Mouse (Mus musculus): ENCODE results near the gene Aldh3a1.

Aldh3a1 gene

GRCm38 (mm10) chr11:61197935-61198334, 9.4 kb upstream of the Aldh3a1 start:
- DNase-seq: no peak

DNA sequence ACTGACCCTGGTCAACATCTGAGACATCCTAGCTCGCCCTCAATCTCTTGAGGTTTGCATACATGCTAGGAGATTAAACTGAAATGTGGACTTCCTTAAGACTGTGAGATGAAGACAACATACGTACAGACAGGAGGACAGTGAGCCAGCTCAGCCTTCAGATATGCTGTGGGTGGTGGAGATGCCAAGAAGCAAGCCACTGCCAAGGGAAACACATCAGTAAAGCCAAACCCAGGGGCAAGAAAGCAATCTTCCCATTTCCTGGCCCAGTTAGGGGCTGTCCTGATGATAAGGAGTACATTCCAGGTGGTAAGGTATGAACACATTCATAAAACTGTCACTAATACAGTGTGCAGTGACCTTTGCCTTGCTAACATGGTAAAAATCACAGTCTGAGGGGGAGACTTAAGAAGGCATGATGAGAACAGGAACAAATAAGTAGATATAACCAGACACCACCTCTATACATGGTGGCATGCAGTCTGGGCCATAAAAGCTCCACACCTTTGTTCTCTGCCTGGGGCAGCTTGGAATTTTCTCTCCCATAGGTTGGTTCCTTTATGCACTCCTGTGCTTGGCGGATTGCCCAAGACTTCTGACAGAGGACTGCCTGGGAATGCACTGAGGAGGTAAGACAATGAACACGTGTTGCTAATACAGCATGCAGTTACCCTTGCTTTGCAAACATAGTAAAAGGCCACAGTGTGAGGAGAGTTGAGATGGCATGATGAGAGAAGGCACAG, 7.5 kb upstream of the Aldh3a1 start:
- DNase-seq: no peak

DNA sequence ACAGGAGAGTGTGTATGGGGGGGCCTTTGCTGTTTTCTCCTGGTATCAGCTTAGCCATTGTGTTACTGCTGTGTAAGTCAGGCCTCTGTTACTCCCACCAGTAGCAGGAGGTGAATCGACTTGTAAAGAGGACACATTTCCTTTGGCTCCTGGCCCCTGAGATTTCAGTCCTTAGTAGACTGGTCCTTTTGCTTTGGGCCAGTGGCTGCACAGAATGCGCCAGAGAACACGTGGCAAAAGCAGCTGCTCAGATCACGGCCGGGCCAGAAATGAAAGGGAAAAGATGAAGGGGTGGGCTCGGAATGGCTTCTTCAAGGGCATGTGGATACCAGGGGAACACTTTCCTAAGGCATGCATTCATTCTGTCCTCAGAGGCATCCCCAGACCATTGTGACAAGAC, 5.2 kb upstream of the Aldh3a1 start:
- no peak for DNase-seq

- no peak for DNase-seq
These were observed 4.5 kb upstream of the Aldh3a1 start for GRCm38 (mm10) chr11:61202810-61203209.

DNA sequence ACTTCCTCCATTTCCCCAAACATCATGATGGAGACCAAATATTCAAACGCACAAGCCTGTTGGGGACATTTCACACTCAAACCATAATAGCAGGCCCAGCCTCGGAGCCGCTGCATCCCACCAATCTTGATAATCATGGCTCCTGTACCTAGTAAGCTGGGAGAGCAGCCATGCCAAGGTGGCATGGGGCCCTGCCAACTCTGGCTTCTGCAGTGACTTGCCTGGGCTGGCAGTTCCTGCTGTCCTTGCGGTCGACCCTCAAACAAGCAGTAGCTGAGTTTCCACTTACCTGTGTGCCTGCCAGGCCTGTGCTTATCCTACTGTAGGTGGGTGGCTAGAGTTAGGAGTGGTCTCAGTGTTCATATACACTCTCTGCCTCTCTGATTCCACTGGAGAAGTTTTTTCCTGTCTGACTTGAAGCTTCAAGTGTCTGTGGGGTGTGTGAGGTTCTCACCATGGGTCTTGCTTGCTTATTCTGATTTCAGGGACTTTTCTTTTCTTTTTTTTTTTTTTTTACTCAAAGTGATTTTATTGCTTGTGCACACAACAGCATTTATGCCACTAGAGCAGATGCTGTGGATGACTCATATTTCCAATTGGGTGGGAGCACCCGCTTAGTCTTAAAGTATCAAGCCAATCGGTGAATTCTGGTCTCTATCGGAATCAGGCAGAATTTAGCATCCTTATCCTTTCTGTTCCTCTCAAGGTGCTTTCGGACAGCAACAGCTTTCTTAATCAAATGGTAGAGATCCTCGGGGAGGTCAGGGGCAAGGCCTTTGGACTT, 2.0 kb upstream of the Aldh3a1 start:
- DNase-seq: no peak

- no peak for DNase-seq
These were observed 1.2 kb upstream of the Aldh3a1 start for GRCm38 (mm10) chr11:61206136-61206535.

GRCm38 (mm10) chr11:61208316-61208715, 979 bp downstream of the Aldh3a1 start:
- DNase-seq: no peak

DNA sequence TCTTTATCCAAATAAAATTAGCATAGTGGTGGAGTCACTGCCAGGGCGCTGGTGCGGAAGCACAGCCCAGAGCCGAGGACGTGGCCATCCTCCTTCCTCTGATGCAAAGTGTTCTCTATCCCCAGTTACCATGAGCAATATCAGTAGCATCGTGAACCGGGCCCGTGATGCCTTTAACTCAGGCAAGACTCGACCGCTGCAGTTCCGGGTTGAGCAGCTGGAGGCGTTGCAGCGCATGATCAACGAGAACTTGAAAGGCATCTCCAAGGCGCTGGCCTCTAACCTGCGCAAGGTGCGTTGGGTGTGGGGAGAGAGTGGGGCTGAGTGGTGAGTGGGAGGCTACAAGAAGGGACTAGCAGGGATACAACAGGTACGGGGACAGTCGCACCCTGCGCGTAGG, 4.8 kb downstream of the Aldh3a1 start:
- no peak for DNase-seq

- no peak for DNase-seq
These were observed 8.6 kb downstream of the Aldh3a1 start for GRCm38 (mm10) chr11:61215936-61216335.

DNA sequence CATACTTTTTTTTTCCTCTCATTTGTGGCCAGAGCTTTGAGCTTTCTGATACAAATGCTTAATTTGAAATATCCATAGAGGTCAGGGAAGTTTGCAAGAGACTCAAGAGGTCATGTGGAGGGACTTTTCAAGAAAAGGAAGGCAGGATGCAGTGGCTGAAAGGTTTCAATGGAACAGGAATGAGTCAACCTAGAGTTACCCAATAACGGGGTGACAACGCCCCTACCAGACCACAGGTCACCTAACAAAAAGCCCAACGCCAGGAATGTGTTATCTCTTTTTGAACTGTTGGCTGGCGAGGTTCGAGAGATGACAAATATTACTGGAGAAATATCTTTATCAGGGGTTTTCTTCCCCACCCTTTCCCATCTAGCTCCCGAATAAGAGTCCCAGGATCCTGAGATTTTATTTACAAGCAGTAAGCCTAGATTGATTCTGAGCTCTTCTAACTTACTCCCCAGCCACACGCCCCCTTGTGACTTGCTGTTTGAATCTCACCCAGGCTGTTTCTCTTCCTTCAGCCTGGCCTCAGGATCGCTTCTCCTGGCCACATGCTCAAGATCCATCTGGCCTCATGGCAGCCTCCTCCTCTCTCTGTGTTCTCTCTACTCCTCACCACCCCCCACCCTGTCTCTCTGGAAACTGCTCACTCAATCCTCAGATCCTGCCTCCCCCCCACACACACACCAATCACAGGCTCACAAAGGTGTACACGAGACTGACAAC, 13.0 kb downstream of the Aldh3a1 start:
- peak; percentile 75 for DNase-seq

DNA sequence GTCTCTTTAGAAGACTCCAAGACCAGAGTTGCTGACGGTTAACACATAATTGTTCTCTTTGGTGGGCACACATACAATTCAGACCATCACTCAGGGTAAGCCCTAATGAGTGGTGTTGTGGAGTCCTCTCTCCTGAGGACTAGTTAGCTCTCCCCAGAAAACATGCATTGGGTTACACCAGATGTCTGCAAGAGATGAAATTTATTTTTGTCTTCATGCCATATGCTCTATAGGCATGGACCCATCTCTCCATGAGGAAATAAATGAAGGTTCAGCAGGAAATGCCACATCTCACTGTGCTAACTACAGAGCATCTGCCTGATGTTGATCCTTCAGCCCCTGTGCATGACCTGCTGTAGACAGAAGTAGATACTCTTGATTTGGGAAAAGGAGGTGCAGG, 14.7 kb downstream of the Aldh3a1 start:
- no peak for DNase-seq

- no peak for DNase-seq
These were observed 15.8 kb downstream of the Aldh3a1 start for GRCm38 (mm10) chr11:61222971-61223745.

DNA sequence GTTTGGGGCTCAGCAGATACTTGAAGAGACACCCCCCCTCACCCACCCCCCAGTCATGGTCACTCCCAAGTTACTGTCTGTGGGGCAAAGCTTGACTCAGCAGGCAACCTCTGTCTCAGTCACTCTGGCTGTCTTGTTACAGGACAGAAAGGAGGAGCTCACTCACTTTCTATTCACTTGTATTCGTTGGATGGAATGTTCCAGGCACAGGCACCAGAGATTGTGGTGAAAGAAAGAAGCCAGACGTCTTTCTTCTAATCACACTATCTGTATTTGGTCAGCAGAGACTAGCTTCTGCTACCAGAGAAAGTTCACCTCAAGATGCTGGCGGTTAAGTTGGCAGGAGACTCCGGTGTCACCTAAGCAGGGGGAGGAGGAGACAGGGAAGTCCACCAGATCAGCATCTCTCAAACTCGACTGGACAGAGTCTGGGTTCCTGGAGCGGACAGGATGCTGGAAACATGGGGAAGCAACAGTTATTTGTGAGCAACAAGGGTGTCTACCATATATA, 17.0 kb downstream of the Aldh3a1 start:
- no peak for DNase-seq

GRCm38 (mm10) chr11:61224907-61225306, 17.6 kb downstream of the Aldh3a1 start:
- no peak for DNase-seq

GRCm38 (mm10) chr11:61225511-61225910, 18.2 kb downstream of the Aldh3a1 start:
- no peak for DNase-seq

DNA sequence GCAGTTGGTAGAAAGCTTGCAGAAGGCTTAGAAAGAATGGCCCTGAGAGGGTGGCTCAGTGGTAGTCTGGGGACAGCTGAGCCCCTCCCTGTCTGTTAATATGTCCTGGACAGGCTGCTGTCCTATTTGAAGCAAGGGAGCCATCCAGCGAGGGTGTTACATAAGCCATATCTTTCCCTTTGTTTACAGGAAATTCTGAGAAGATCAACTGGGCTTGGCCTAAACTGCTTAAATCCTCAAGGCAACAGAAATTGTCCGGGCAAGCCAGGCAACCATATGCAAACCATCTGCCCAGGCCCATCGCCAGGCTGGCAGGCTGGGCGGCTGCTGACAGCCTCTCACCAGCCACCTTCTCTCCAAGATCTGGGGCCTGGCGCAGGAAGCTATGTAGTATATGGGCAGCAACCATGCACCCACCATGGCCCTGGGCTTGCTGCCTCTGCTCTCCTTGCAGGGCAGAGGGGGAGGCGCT, 18.6 kb downstream of the Aldh3a1 start:
- DNase-seq: peak; percentile 98

DNA sequence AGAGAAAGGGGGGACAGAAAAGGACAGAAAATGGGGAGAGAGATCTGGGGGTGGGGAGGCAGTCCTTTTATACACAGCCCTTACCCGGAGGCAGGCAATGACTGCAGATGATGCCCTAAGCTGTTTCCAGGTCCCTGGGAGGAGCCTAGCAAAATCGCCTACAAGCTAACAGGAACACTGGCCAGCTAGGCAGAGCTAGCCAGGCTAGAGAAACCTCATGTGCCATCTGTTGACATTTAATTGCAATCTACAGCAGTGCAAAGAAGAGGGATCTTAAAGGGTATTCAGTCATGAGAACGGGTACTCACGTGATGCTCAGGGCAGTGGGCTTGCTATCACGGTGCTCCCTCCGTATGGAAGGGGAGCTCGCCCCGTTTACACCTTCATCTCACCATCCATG, 20.5 kb downstream of the Aldh3a1 start:
- peak; percentile 91 for DNase-seq

DNA sequence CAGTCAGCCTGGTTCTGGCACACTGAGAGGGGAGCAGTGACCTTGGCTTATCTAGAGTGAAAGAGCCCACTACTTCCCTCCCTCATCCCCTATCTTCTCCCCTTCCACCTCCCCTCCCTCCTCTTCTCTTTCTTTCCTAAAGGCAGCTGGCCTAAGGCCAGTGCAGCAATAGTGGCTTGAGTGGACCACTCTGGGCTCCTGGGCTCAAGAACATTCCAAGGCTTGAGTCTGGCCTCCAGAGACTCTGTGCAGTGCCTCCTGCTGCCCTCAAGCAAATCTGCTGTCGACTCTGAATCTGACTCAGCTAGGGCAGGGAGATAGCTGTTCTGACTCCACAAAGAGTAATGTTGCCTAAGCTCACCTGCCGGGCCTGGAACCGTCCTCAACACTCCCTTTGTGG, 21.1 kb downstream of the Aldh3a1 start:
- peak; percentile 60 for DNase-seq

DNA sequence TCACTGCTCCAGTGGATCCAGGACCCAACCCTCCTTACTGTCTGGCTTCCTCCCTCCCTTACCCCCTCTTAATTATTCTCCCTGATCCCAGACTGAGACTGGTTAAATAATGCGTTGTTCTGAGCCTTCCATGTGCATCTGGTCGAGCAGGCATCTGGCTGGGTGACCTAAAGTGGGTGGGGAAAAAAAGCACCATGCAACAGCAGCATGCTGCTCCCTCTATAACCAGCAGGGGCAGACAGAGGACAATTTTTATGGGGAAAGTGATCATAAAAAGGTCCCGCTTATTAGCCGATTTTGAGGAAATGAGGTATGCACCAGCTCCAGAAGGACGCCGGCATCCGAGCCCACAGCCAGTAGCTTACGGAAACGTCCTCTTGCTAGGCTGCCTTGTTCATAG, 24.0 kb downstream of the Aldh3a1 start:
- DNase-seq: peak; percentile 70

DNA sequence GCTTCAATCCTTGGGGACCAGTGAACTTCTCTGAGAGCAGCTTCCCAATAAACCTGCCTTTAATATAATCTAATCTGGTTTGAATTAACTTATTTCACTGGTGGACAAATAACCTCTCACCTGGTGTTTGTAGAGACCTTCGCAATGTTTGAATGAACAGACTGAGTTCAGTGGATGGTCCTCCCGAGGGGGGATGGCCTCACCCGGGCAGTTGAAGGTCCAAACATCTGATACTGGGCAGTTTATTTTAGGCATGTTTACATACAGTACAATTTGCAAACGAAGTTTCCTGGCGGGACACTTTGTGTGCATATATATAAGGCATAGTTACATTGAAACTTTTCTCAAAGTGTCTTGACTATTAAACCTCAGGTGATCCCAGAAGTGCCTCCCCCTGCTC, 26.8 kb downstream of the Aldh3a1 start:
- DNase-seq: no peak

GRCm38 (mm10) chr11:61236015-61236414, 28.7 kb downstream of the Aldh3a1 start:
- no peak for DNase-seq

DNA sequence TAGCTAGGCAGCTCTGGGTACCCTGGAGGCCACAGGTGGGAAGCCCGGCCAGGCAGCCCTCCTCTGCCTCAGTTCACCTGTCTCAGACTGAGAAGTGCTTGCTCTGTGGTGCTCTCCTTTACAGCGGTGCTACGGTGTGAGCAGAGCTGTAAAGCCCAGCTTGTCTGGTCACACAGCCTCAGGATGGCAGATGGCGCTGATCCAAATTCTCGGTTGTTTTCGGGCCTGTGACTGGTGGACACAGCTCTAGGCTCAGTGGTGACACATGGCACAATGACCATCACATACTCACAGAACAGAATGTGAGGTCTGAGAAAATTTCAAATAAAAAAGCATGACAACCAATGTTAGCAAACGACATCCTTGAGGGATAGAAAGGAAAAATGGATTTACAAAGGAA, 37.1 kb downstream of the Aldh3a1 start:
- DNase-seq: no peak

- DNase-seq: no peak
These were observed 44.4 kb downstream of the Aldh3a1 start for GRCm38 (mm10) chr11:61251741-61252140.

Measured in cerebellum, adult 9-11 months (tissue).